Mouse (Mus musculus) heart, embryonic 12.5 days (tissue): ENCODE results near the gene Ly9. TPM values are rescaled to one million over a fixed set of nuclear protein-coding genes. Genes with fewer than 3 reads are reported as not detected.

Source experiments
- ATAC-seq: fragments of 200-750 bp; cut with Nextera tagmentation; 2 replicates; pipeline ENCODE4 v1.8.0; 2017; ENCODE audit warnings: moderate TSS enrichment, moderate library complexity; ENCODE audit not compliant: insufficient number of reproducible peaks, low FRiP score
- H3K27ac ChIP-seq: fragments of 300-500 bp; sonication (generic); 2 replicates; pipeline ENCODE4 v1.5.1; 2016; ENCODE audit warnings: mild to moderate bottlenecking, moderate library complexity; ENCODE audit not compliant: poor library complexity, severe bottlenecking
- H3K27me3 ChIP-seq: fragments of 300-500 bp; sonication (generic); replicated peaks from 2 replicates; pipeline ENCODE4 v1.6.1; 2016; ENCODE audit warnings: mild to moderate bottlenecking, moderate library complexity
- H3K36me3 ChIP-seq: fragments of 300-500 bp; sonication (generic); 2 replicates; pipeline ENCODE4 v1.6.1; 2016; ENCODE audit warnings: mild to moderate bottlenecking, moderate library complexity
- H3K4me1 ChIP-seq: fragments of 300-500 bp; sonication (generic); replicated peaks from 2 replicates; pipeline ENCODE4 v1.6.1; 2016; ENCODE audit warnings: mild to moderate bottlenecking
- H3K4me2 ChIP-seq: fragments of 300-500 bp; sonication (generic); 2 replicates; pipeline ENCODE4 v1.6.1; 2016; ENCODE audit warnings: mild to moderate bottlenecking, moderate library complexity
- H3K4me3 ChIP-seq: fragments of 300-500 bp; sonication (generic); 2 replicates; pipeline ENCODE4 v1.5.1; 2016; ENCODE audit warnings: mild to moderate bottlenecking
- H3K9ac ChIP-seq: fragments of 300-500 bp; sonication (generic); 2 replicates; pipeline ENCODE4 v1.6.1; 2016; ENCODE audit warnings: mild to moderate bottlenecking, moderate library complexity
- H3K9me3 ChIP-seq: fragments of 300-500 bp; sonication (generic); replicated peaks from 2 replicates; pipeline ENCODE4 v1.6.1; 2016; ENCODE audit warnings: mild to moderate bottlenecking, moderate library complexity
- WGBS: fragments of 180-500 bp; shearing (Covaris S2); methylation state at CpG from one replicate; pipeline ENCODE4 v1.1.7; 2016; 5-methylcytosine and 5-hydroxymethylcytosine counted together
- polyA plus RNA-seq: library from polyadenylated mRNA; unstranded; fragments of >200 nt; fragmentation: Nextera tagmentation; extraction: Ambion mirVana; gene quantifications from 2 replicates; pipeline ENCODE4 v1.2.1, GENCODE M21; 2016

The Ly9 gene
- 0.10 TPM in 1 of 2 replicates, not detected in the other for polyA plus RNA-seq

- no peak within 1 kb of the TSS for H3K4me3 ChIP-seq
- no peak for ATAC-seq
- 73% methylated on average over 9 of the region's 9 CpGs for WGBS
These were observed at the start of gene Ly9 for GRCm38 (mm10) chr1:171607176-171607575. Gene Ly9, minus strand, starts transcription at chr1:171607410.

GRCm38 (mm10) chr1:171652734-171653133 lies 45.5 kb upstream of the Ly9 start, which contains the start of gene Slamf7:
Gene Slamf7, minus strand, starts transcription at chr1:171653035.
- Histone ChIP-seq H3K27me3 (no peaks in the 10 kb centered on the region), H3K4me3 (no peak within 1 kb of the TSS), H3K9ac (no peak within 1 kb of the TSS), H3K9me3 (no peaks in the 10 kb centered on the region), H3K36me3 (no peaks in the 10 kb centered on the region), H3K4me1 (no peaks in the 10 kb centered on the region), H3K27ac (no peak within 1 kb of the TSS), H3K4me2 (no peak within 1 kb of the TSS)
- WGBS = 86% methylated on average over 5 of the region's 5 CpGs
- no peak for ATAC-seq

More at GRCm38 (mm10) chr1:171607176-171607575, at the start of gene Ly9:
- Histone ChIP-seq H3K9me3 (no peaks in the 10 kb centered on the region), H3K4me1 (no peaks in the 10 kb centered on the region), H3K9ac (no peak within 1 kb of the TSS), H3K27me3 (no peaks in the 10 kb centered on the region), H3K4me2 (no peak within 1 kb of the TSS), H3K27ac (no peak within 1 kb of the TSS), H3K36me3 (no peaks in the 10 kb centered on the region)

- 75% methylated on average over 8 of the region's 8 CpGs for WGBS
- ATAC-seq = no peak
- H3K36me3 ChIP-seq = no peaks in the 10 kb centered on the region
- no peaks in the 10 kb centered on the region for H3K4me1 ChIP-seq
- H3K4me3 ChIP-seq = no peak overlapping the region
- no peak overlapping the region for H3K27ac ChIP-seq
- H3K27me3 ChIP-seq = no peaks in the 10 kb centered on the region
- no peaks in the 10 kb centered on the region for H3K9me3 ChIP-seq
- no peak overlapping the region for H3K4me2 ChIP-seq
- H3K9ac ChIP-seq = no peak overlapping the region
These were observed 41.6 kb upstream of the Ly9 start for GRCm38 (mm10) chr1:171648840-171649239.

DNA sequence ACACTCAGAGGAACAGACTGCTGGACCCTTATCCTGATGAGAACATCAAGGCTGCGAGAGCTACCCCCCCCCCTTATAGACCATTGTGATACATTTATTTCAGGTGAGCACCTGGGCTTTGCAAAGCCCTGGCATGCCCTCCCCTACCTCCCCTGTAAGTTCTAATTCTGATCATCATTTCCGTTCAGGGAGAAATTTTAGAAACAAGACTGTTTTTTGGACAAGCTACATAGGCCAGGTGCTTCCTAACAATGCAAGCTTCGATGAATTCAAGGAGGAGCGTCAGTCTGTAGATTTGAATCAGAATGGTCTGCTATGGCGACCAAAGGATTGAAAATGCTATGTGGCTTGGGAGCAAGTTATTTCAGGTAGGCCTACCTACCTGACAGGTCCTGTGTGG lies 40.5 kb upstream of the Ly9 start:
- Histone ChIP-seq H3K4me3 (no peak overlapping the region), H3K36me3 (no peaks in the 10 kb centered on the region), H3K27ac (no peak overlapping the region), H3K4me1 (no peaks in the 10 kb centered on the region), H3K9ac (no peak overlapping the region), H3K4me2 (no peak overlapping the region), H3K27me3 (no peaks in the 10 kb centered on the region), H3K9me3 (no peaks in the 10 kb centered on the region)
- ATAC-seq = no peak
- WGBS = 74% methylated on average over 5 of the region's 5 CpGs

GRCm38 (mm10) chr1:171646429-171646940 lies 39.3 kb upstream of the Ly9 start:
- Histone ChIP-seq H3K9me3 (no peaks in the 10 kb centered on the region), H3K4me1 (no peaks in the 10 kb centered on the region), H3K4me2 (no peak overlapping the region), H3K27me3 (no peaks in the 10 kb centered on the region), H3K27ac (no peak overlapping the region), H3K4me3 (no peak overlapping the region), H3K9ac (no peak overlapping the region), H3K36me3 (no peaks in the 10 kb centered on the region)
- WGBS = 57% methylated on average over 5 of the region's 5 CpGs
- no peak for ATAC-seq

GRCm38 (mm10) chr1:171643612-171644011 lies 36.4 kb upstream of the Ly9 start:
- Histone ChIP-seq H3K4me3 (no peak overlapping the region), H3K27me3 (no peaks in the 10 kb centered on the region), H3K27ac (no peak overlapping the region), H3K9me3 (no peaks in the 10 kb centered on the region), H3K4me2 (no peak overlapping the region), H3K36me3 (no peaks in the 10 kb centered on the region), H3K9ac (no peak overlapping the region), H3K4me1 (no peaks in the 10 kb centered on the region)
- 43% methylated on average over 7 of the region's 7 CpGs for WGBS
- no peak for ATAC-seq

GRCm38 (mm10) chr1:171640796-171641195 lies 33.6 kb upstream of the Ly9 start:
- Histone ChIP-seq H3K36me3 (no peaks in the 10 kb centered on the region), H3K27me3 (no peaks in the 10 kb centered on the region), H3K9me3 (no peaks in the 10 kb centered on the region), H3K4me2 (no peak overlapping the region), H3K9ac (no peak overlapping the region), H3K4me1 (no peaks in the 10 kb centered on the region), H3K27ac (no peak overlapping the region), H3K4me3 (no peak overlapping the region)
- 88% methylated on average over 6 of the region's 6 CpGs for WGBS
- ATAC-seq = no peak

- Histone ChIP-seq H3K4me3 (no peak overlapping the region), H3K9ac (no peak overlapping the region), H3K36me3 (no peaks in the 10 kb centered on the region), H3K4me2 (no peak overlapping the region), H3K27ac (no peak overlapping the region), H3K27me3 (no peaks in the 10 kb centered on the region), H3K4me1 (no peaks in the 10 kb centered on the region), H3K9me3 (no peaks in the 10 kb centered on the region)
- ATAC-seq = no peak
- WGBS = 69% methylated on average over 2 of the region's 2 CpGs
These were observed 31.5 kb upstream of the Ly9 start for GRCm38 (mm10) chr1:171638686-171639085.

- no peaks in the 10 kb centered on the region for H3K36me3 ChIP-seq
- no peak overlapping the region for H3K4me2 ChIP-seq
- no peak overlapping the region for H3K27ac ChIP-seq
- H3K27me3 ChIP-seq = no peaks in the 10 kb centered on the region
- no peaks in the 10 kb centered on the region for H3K9me3 ChIP-seq
- WGBS = 73% methylated on average over 8 of the region's 8 CpGs
- no peak overlapping the region for H3K9ac ChIP-seq
- no peaks in the 10 kb centered on the region for H3K4me1 ChIP-seq
- ATAC-seq = no peak
- no peak overlapping the region for H3K4me3 ChIP-seq
These were observed 29.9 kb upstream of the Ly9 start for GRCm38 (mm10) chr1:171637101-171637500.

- H3K4me2 ChIP-seq = no peak overlapping the region
- H3K36me3 ChIP-seq = no peaks in the 10 kb centered on the region
- H3K9ac ChIP-seq = no peak overlapping the region
- WGBS = 31% methylated on average over 6 of the region's 6 CpGs
- no peaks in the 10 kb centered on the region for H3K27me3 ChIP-seq
- no peak overlapping the region for H3K4me3 ChIP-seq
- no peak for ATAC-seq
- H3K27ac ChIP-seq = no peak overlapping the region
- H3K9me3 ChIP-seq = no peaks in the 10 kb centered on the region
- H3K4me1 ChIP-seq = no peaks in the 10 kb centered on the region
These were observed 28.5 kb upstream of the Ly9 start for GRCm38 (mm10) chr1:171635696-171636095.

DNA sequence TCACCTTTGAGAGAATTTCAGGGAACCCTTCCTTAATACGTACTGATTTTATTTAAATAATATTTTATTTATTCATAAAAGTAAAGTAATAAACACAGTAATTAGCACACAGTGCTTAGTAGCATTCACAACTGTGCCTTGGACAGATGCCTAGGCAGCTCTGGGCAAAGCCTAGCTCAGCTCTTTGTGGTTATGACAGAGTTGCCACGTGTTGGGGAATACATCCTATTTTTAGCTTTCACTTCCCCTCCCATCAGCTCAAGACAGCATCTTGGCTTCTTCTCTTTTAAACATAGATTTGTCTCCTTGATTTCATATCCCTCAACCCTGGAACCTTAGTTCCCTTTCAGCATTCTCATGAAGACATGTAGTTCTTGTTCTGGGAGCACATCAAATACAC lies 24.2 kb upstream of the Ly9 start:
- no peaks in the 10 kb centered on the region for H3K4me1 ChIP-seq
- H3K27ac ChIP-seq = no peak overlapping the region
- no peak overlapping the region for H3K4me2 ChIP-seq
- no peak; the same call in 1 of the 2 replicates for ATAC-seq
- no peaks in the 10 kb centered on the region for H3K9me3 ChIP-seq
- no peak overlapping the region for H3K4me3 ChIP-seq
- 53% methylated on average over 2 of the region's 2 CpGs for WGBS
- no peak overlapping the region for H3K9ac ChIP-seq
- no peaks in the 10 kb centered on the region for H3K36me3 ChIP-seq
- H3K27me3 ChIP-seq = no peaks in the 10 kb centered on the region

GRCm38 (mm10) chr1:171630912-171631311 lies 23.7 kb upstream of the Ly9 start:
- no peak overlapping the region for H3K4me3 ChIP-seq
- no peak overlapping the region for H3K27ac ChIP-seq
- H3K4me2 ChIP-seq = no peak overlapping the region
- H3K4me1 ChIP-seq = no peaks in the 10 kb centered on the region
- H3K27me3 ChIP-seq = no peaks in the 10 kb centered on the region
- 75% methylated on average over 4 of the region's 4 CpGs for WGBS
- H3K9ac ChIP-seq = no peak overlapping the region
- no peak for ATAC-seq
- H3K36me3 ChIP-seq = no peaks in the 10 kb centered on the region
- no peaks in the 10 kb centered on the region for H3K9me3 ChIP-seq
